Mouse (Mus musculus) spleen, postnatal 4 days (tissue): ENCODE data around the gene Rasa3.

ENCODE experiments used
- DNase-seq, 2 experiments: peaks; one replicate each; pipeline ENCODE4 v3.0.0; 2022; ENCODE audit warnings: low spot score in 2 of 2

Gene Rasa3

GRCm38 (mm10) chr8:13649154-13649515 is 28.3 kb downstream of the Rasa3 start:
- no peak for DNase-seq

- DNase-seq: no peak
Measured at GRCm38 (mm10) chr8:13648377-13649153, 28.8 kb downstream of the Rasa3 start.

GRCm38 (mm10) chr8:13647591-13647990 is 29.8 kb downstream of the Rasa3 start:
- DNase-seq: no peak

- no peak for DNase-seq
Measured at GRCm38 (mm10) chr8:13644932-13645676, 32.3 kb downstream of the Rasa3 start.

- no peak for DNase-seq
Measured at GRCm38 (mm10) chr8:13644155-13644554, 33.2 kb downstream of the Rasa3 start.

GRCm38 (mm10) chr8:13642659-13643181 is 34.7 kb downstream of the Rasa3 start:
- DNase-seq: no peak

GRCm38 (mm10) chr8:13641206-13641605 is 36.2 kb downstream of the Rasa3 start:
- DNase-seq: no peak

- DNase-seq: no peak
Measured at GRCm38 (mm10) chr8:13640452-13640883, 36.9 kb downstream of the Rasa3 start.

- DNase-seq: no peak
Measured at GRCm38 (mm10) chr8:13633107-13633506, 44.3 kb downstream of the Rasa3 start.

- DNase-seq: no peak
Measured at GRCm38 (mm10) chr8:13632309-13632708, 45.1 kb downstream of the Rasa3 start.

- no peak for DNase-seq
Measured at GRCm38 (mm10) chr8:13630754-13631153, 46.6 kb downstream of the Rasa3 start.

GRCm38 (mm10) chr8:13630171-13630570 is 47.2 kb downstream of the Rasa3 start:
- DNase-seq: no peak

- DNase-seq: no peak
Measured at GRCm38 (mm10) chr8:13629351-13630090, 47.9 kb downstream of the Rasa3 start.

GRCm38 (mm10) chr8:13628067-13628466 is 49.3 kb downstream of the Rasa3 start:
- no peak for DNase-seq

GRCm38 (mm10) chr8:13627591-13627990 is 49.8 kb downstream of the Rasa3 start:
- DNase-seq: no peak

- DNase-seq: no peak
Measured at GRCm38 (mm10) chr8:13626114-13626513, 51.3 kb downstream of the Rasa3 start.

- no peak for DNase-seq
Measured at GRCm38 (mm10) chr8:13625281-13625970, 52.0 kb downstream of the Rasa3 start.

- no peak for DNase-seq
Measured at GRCm38 (mm10) chr8:13624863-13625262, 52.5 kb downstream of the Rasa3 start.

GRCm38 (mm10) chr8:13623911-13624421 is 53.4 kb downstream of the Rasa3 start:
- no peak for DNase-seq

GRCm38 (mm10) chr8:13623038-13623750 is 54.2 kb downstream of the Rasa3 start:
- no peak for DNase-seq
